Mouse (Mus musculus) left cerebral cortex, postnatal 4 days (tissue): ENCODE measurements at regions not wholly inside any gene's neighbourhood (a gene's known extent, or its start where the extent isn't known, plus 50 kb on each side); places are given as distances from the start of the nearest gene placed in this dataset.

Source experiments
- DNase-seq: peaks from one replicate; pipeline ENCODE4 v3.0.0-alpha.2; 2022
- intact Hi-C: fragments of 180-260 bp; cut with DNase I; formaldehyde crosslinking; loops from one replicate; pipeline ENCODE4 v1.15.1; 2025

GRCm38 (mm10) chr6:44341486-44341996, 675.5 kb upstream of the Tpk1 start:
- intact Hi-C loops: no loop called here
- no peak for DNase-seq

- DNase-seq: peak; percentile 67
- intact Hi-C loops: no loop called here
Observed at GRCm38 (mm10) chr6:44297413-44297812, 631.3 kb upstream of the Tpk1 start.
